Mouse (Mus musculus) MEL (cell line): ENCODE results near the gene 1700013F07Rik. TPM values are rescaled to one million over a fixed set of nuclear protein-coding genes. Genes with fewer than 3 reads are reported as not detected.
A peak's percentile ranks its signal among the peaks of the same experiment; 100 is the strongest.

Source experiments
- DNase-seq: peaks from one replicate; pipeline ENCODE4 v3.0.0; 2011; ENCODE audit warnings: low read depth, low spot score
- H3K27ac ChIP-seq: 2 replicates; pipeline ENCODE4 v1.5.1; 2012; ENCODE audit warnings: low read depth, mild to moderate bottlenecking, control low read depth, low read length, moderate library complexity; ENCODE audit not compliant: control insufficient read depth
- H3K27me3 ChIP-seq, 2 experiments: fragments of 150-350 bp in 1 of 2; sonication (generic) in 1 of 2; 2 replicates each; pipeline ENCODE4 v1.6.1; 2012; ENCODE audit warnings: low read length in 2 of 2, mild to moderate bottlenecking in 2 of 2, improper control_type of control experiment in 1 of 2, moderate library complexity in 1 of 2; ENCODE audit not compliant: insufficient read depth in 2 of 2, control insufficient read depth in 1 of 2
- H3K36me3 ChIP-seq, 2 experiments: 2 replicates each; pipeline ENCODE4 v1.6.1; 2012 to 2014; ENCODE audit warnings: low read length in 2 of 2, improper control_type of control experiment in 1 of 2, inconsistent platforms in 1 of 2, mild to moderate bottlenecking in 1 of 2; ENCODE audit not compliant: insufficient read depth in 2 of 2, control insufficient read depth in 1 of 2
- H3K4me1 ChIP-seq, 2 experiments: fragments of 150-350 bp in 1 of 2; sonication (generic) in 1 of 2; 2 replicates each; pipeline ENCODE4 v1.6.1; 2012; ENCODE audit warnings: low read length in 2 of 2, improper control_type of control experiment in 1 of 2, mild to moderate bottlenecking in 1 of 2; ENCODE audit not compliant: insufficient read depth in 2 of 2, control insufficient read depth in 1 of 2
- H3K4me3 ChIP-seq, 2 experiments: fragments of 150-350 bp in 1 of 2; sonication (generic) in 1 of 2; 2 replicates each; pipeline ENCODE4 v1.5.1; 2012; ENCODE audit warnings: low read depth in 2 of 2, low read length in 2 of 2, mild to moderate bottlenecking in 2 of 2, moderate library complexity in 2 of 2, control low read depth in 1 of 2, improper control_type of control experiment in 1 of 2; ENCODE audit not compliant: control insufficient read depth in 1 of 2, insufficient read depth in 1 of 2
- H3K79me2 ChIP-seq: 2 replicates; pipeline ENCODE4 v1.6.1; 2012; ENCODE audit warnings: mild to moderate bottlenecking, low read length, moderate library complexity; ENCODE audit not compliant: control insufficient read depth, poor library complexity, insufficient read depth
- H3K9ac ChIP-seq: 2 replicates; pipeline ENCODE4 v1.6.1; 2012; ENCODE audit warnings: low read depth, mild to moderate bottlenecking, control low read depth, low read length, moderate library complexity; ENCODE audit not compliant: control insufficient read depth, poor library complexity, severe bottlenecking
- H3K9me3 ChIP-seq: fragments of 150-350 bp; sonication (generic); replicated peaks from 2 replicates; pipeline ENCODE4 v1.6.1; 2012; ENCODE audit warnings: mild to moderate bottlenecking, low read length, improper control_type of control experiment, moderate library complexity; ENCODE audit not compliant: insufficient read depth
- CHD2 ChIP-seq: IDR thresholded peaks from 2 replicates; pipeline ENCODE4 v1.6.1; 2011; ENCODE audit warnings: low read length, improper control_type of control experiment
- CTCF ChIP-seq, 3 experiments: IDR thresholded peaks in 2 of 3; conservative IDR thresholded peaks in 1 of 3; 2 replicates each; pipeline ENCODE4 v1.5.1; 2011 to 2012; ENCODE audit warnings: low read length in 3 of 3, low read depth in 2 of 3, mild to moderate bottlenecking in 2 of 3, improper control_type of control experiment in 1 of 3, inconsistent platforms in 1 of 3, mixed read lengths in 1 of 3, moderate library complexity in 1 of 3; ENCODE audit not compliant: control insufficient read depth in 1 of 3, insufficient read depth in 1 of 3, poor library complexity in 1 of 3, severe bottlenecking in 1 of 3
- ELF1 ChIP-seq: IDR thresholded peaks from 2 replicates; pipeline ENCODE4 v1.6.1; 2014; ENCODE audit warnings: low read depth, mild to moderate bottlenecking, inconsistent platforms, low read length, improper control_type of control experiment, moderate library complexity
- ETS1 ChIP-seq: IDR thresholded peaks from 2 replicates; pipeline ENCODE4 v1.6.1; 2012; ENCODE audit warnings: low read depth, mild to moderate bottlenecking, inconsistent platforms, low read length, improper control_type of control experiment, moderate library complexity
- GABPA ChIP-seq: IDR thresholded peaks from 2 replicates; pipeline ENCODE4 v1.6.1; 2012; ENCODE audit warnings: low read depth, mild to moderate bottlenecking, inconsistent platforms, low read length, improper control_type of control experiment, moderate library complexity
- GATA1 ChIP-seq: IDR thresholded peaks from 2 replicates; pipeline ENCODE4 v1.6.1; 2011; ENCODE audit warnings: low read depth, low read length, improper control_type of control experiment
- HCFC1 ChIP-seq: IDR thresholded peaks from 2 replicates; pipeline ENCODE4 v1.6.1; 2012; ENCODE audit warnings: low read depth, mild to moderate bottlenecking, inconsistent platforms, low read length, improper control_type of control experiment, moderate library complexity
- KAT2A ChIP-seq: conservative IDR thresholded peaks from 2 replicates; pipeline ENCODE4 v1.6.1; 2012; ENCODE audit warnings: low read depth, low read length, improper control_type of control experiment, inconsistent platforms
- MAFK ChIP-seq: IDR thresholded peaks from 2 replicates; pipeline ENCODE4 v1.6.1; 2011; ENCODE audit warnings: low read depth, mild to moderate bottlenecking, low read length, improper control_type of control experiment, borderline replicate concordance
- MAX ChIP-seq: IDR thresholded peaks from 2 replicates; pipeline ENCODE4 v1.6.1; 2011; ENCODE audit warnings: low read length, improper control_type of control experiment
- MEF2A ChIP-seq: IDR thresholded peaks from 2 replicates; pipeline ENCODE4 v1.6.1; 2014; ENCODE audit warnings: low read depth, mild to moderate bottlenecking, inconsistent platforms, low read length, improper control_type of control experiment; ENCODE audit not compliant: poor library complexity, insufficient replicate concordance, severe bottlenecking; ENCODE audit errors: extremely low read depth
- MXI1 ChIP-seq: IDR thresholded peaks from 2 replicates; pipeline ENCODE4 v1.6.1; 2011; ENCODE audit warnings: mild to moderate bottlenecking, low read depth, low read length, improper control_type of control experiment
- MYC ChIP-seq: IDR thresholded peaks from 2 replicates; pipeline ENCODE4 v1.6.1; 2011; ENCODE audit warnings: low read depth, mild to moderate bottlenecking, low read length, improper control_type of control experiment, moderate library complexity
- NELFE ChIP-seq: IDR thresholded peaks from 2 replicates; pipeline ENCODE4 v1.6.1; 2011; ENCODE audit warnings: low read depth, low read length, improper control_type of control experiment
- POLR2A ChIP-seq, 2 experiments: IDR thresholded peaks; 2 replicates each; pipeline ENCODE4 v1.6.1; 2011 to 2012; ENCODE audit warnings: low read length in 2 of 2, mild to moderate bottlenecking in 2 of 2, control low read depth in 1 of 2, improper control_type of control experiment in 1 of 2, low read depth in 1 of 2, moderate library complexity in 1 of 2; ENCODE audit not compliant: control insufficient read depth in 1 of 2, insufficient read depth in 1 of 2, poor library complexity in 1 of 2
- POLR2AphosphoS2 ChIP-seq: IDR thresholded peaks from 2 replicates; pipeline ENCODE4 v1.6.1; 2011; ENCODE audit warnings: low read length, improper control_type of control experiment
- POLR2AphosphoS5 ChIP-seq: IDR thresholded peaks from 2 replicates; pipeline ENCODE4 v1.6.1; 2012; ENCODE audit warnings: low read depth, borderline replicate concordance, mild to moderate bottlenecking, inconsistent platforms, low read length, moderate library complexity, mixed read lengths
- RAD21 ChIP-seq: IDR thresholded peaks from 2 replicates; pipeline ENCODE4 v1.6.1; 2011; ENCODE audit warnings: mild to moderate bottlenecking, low read depth, low read length, improper control_type of control experiment
- RCOR1 ChIP-seq: IDR thresholded peaks from 2 replicates; pipeline ENCODE4 v1.6.1; 2012; ENCODE audit warnings: low read depth, mild to moderate bottlenecking, inconsistent platforms, low read length, improper control_type of control experiment
- SIN3A ChIP-seq: IDR thresholded peaks from 2 replicates; pipeline ENCODE4 v1.6.1; 2012; ENCODE audit warnings: low read length, improper control_type of control experiment, inconsistent platforms
- TAL1 ChIP-seq: IDR thresholded peaks from 2 replicates; pipeline ENCODE4 v1.6.1; 2012; ENCODE audit warnings: mild to moderate bottlenecking, inconsistent platforms, low read length, moderate library complexity, mixed read lengths
- TBP ChIP-seq: IDR thresholded peaks from 2 replicates; pipeline ENCODE4 v1.8.0; 2011; ENCODE audit warnings: low read depth, low read length, improper control_type of control experiment
- TCF12 ChIP-seq: IDR thresholded peaks from 2 replicates; pipeline ENCODE4 v1.6.1; 2014; ENCODE audit warnings: low read depth, mild to moderate bottlenecking, inconsistent platforms, low read length, improper control_type of control experiment, moderate library complexity
- USF1 ChIP-seq: IDR thresholded peaks from 2 replicates; pipeline ENCODE4 v1.6.1; 2014; ENCODE audit warnings: low read depth, mild to moderate bottlenecking, inconsistent platforms, low read length, improper control_type of control experiment, moderate library complexity
- USF2 ChIP-seq, 2 experiments: IDR thresholded peaks; 2 replicates each; pipeline ENCODE4 v1.6.1; 2011 to 2012; ENCODE audit warnings: improper control_type of control experiment in 2 of 2, low read length in 2 of 2, borderline replicate concordance in 1 of 2, inconsistent platforms in 1 of 2, low read depth in 1 of 2, mild to moderate bottlenecking in 1 of 2; ENCODE audit not compliant: insufficient read depth in 1 of 2
- ZKSCAN1 ChIP-seq: IDR thresholded peaks from 2 replicates; pipeline ENCODE4 v1.6.1; 2012; ENCODE audit warnings: low read depth, mild to moderate bottlenecking, inconsistent platforms, low read length, improper control_type of control experiment, moderate library complexity
- ZMIZ1 ChIP-seq: IDR thresholded peaks from 2 replicates; pipeline ENCODE4 v1.6.1; 2012; ENCODE audit warnings: low read depth, mild to moderate bottlenecking, inconsistent platforms, low read length, improper control_type of control experiment, moderate library complexity
- polyA plus RNA-seq, 2 experiments: library from polyadenylated mRNA; stranded (reverse) in 1 of 2; unstranded in 1 of 2; fragments of >175 nt in 1 of 2; fragments of >200 nt in 1 of 2; gene quantifications; 2 replicates each; pipeline versions ENCODE4 v1.2.1 to v1.2.4; 2012; ENCODE audit warnings: low replicate concordance in 2 of 2, low read depth in 1 of 2; ENCODE audit not compliant: insufficient read length in 2 of 2, insufficient read depth in 1 of 2, missing spikeins in 1 of 2
- total RNA-seq: library from RNA; depleted of rRNA; stranded (reverse); fragments of 300-350 nt; gene quantifications from 2 replicates; pipeline ENCODE4 v1.2.3, GENCODE M21; 2012

Gene 1700013F07Rik
- total and polyA plus RNA-seq, 3 experiments: 0.17 TPM; not detected in 2

GRCm38 (mm10) chr3:108554587-108555312, 20.8 kb downstream of the 1700013F07Rik start:
- Histone ChIP-seq H3K36me3 (peaks cover 0 to 2% of the 10 kb centered on the region in 2 experiments; a peak in 2 of 4 replicates), H3K9me3 (no peaks in the 10 kb centered on the region), H3K27me3 (no peaks in the 10 kb centered on the region), H3K9ac (peak overlapping the region; percentile 83), H3K27ac (peak overlapping the region; percentile 66)
- DNase-seq: peak; percentile 97
- no peak for TF ChIP-seq MEF2A
- TF ChIP-seq POLR2AphosphoS2: peak; percentile 100
- no peak for TF ChIP-seq TAL1
- no peak for TF ChIP-seq USF2 (IDR thresholded peaks at IDR 0.05; ENCODE audit: borderline replicate concordance in 1 of 2, insufficient read depth in 1 of 2, low read depth in 1 of 2, low read length in 2 of 2)
- TF ChIP-seq MAFK: no peak
- TF ChIP-seq POLR2AphosphoS5: peak; percentile 99
- peak; percentile 66; the same call in 1 of the 2 replicates for TF ChIP-seq ETS1
- TF ChIP-seq KAT2A: peak; percentile 86
- TF ChIP-seq CHD2: no peak
- TF ChIP-seq TCF12: peak; percentile 79
- no peak for TF ChIP-seq USF1
- TF ChIP-seq HCFC1: peak; percentile 97
- TF ChIP-seq RCOR1: no peak
- peak; percentile 81 for TF ChIP-seq MXI1
- TF ChIP-seq MAX: 0 out of 2 replicates have a peak, but pooled peaks have one; percentile 10
- TF ChIP-seq GABPA: peak; percentile 83; the same call in 1 of the 2 replicates
- no peak for TF ChIP-seq RAD21
- peak; percentile 79 to 92 (median 85) for TF ChIP-seq CTCF (IDR thresholded peaks at IDR 0.05 in 2 of 3, conservative IDR thresholded peaks at IDR 0.05 in 1 of 3; ENCODE audit: control insufficient read depth in 1 of 3, insufficient read depth in 1 of 3, low read depth in 2 of 3, low read length in 3 of 3, poor library complexity in 1 of 3, severe bottlenecking in 1 of 3)
- no peak for TF ChIP-seq ZKSCAN1
- TF ChIP-seq SIN3A: peak; percentile 98
- 0 out of 2 replicates have a peak, but pooled peaks have one; percentile 2 for TF ChIP-seq GATA1
- TF ChIP-seq ELF1: peak; percentile 99
- TF ChIP-seq NELFE: peak; percentile 100
- TF ChIP-seq POLR2A (IDR thresholded peaks at IDR 0.05; ENCODE audit: control insufficient read depth in 1 of 2, insufficient read depth in 1 of 2, low read depth in 1 of 2, low read length in 2 of 2, poor library complexity in 1 of 2): peak; percentile 100
- TF ChIP-seq MYC: peak; percentile 82
- peak; percentile 99 for TF ChIP-seq ZMIZ1
- peak; percentile 99 for TF ChIP-seq TBP
- TF ChIP-seq, all 39 proteins: peak for 18
- Histone ChIP-seq H3K4me3 (peak overlapping the region; percentile 39 to 86), H3K79me2 (no peaks in the 10 kb centered on the region; the same call in 1 of the 2 replicates), H3K4me1 (no peaks in the 10 kb centered on the region)
